Mouse (Mus musculus) c-Kit-positive CD71-positive TER-119-positive erythroid progenitor cells, embryonic 14.5 days (primary cell): Measurements from ENCODE around the gene Pip5k1b.

ENCODE experiments used
- DNase-seq: peaks from one replicate; pipeline ENCODE4 v3.0.0-alpha.2; 2013; ENCODE audit warnings: low spot score

Pip5k1b gene

GRCm38 (mm10) chr19:24416975-24417658 lies 138.6 kb downstream of the Pip5k1b start:
- DNase-seq, result no peak

- DNase-seq, result no peak
Measured at GRCm38 (mm10) chr19:24415778-24416621, 139.7 kb downstream of the Pip5k1b start.

- no peak for DNase-seq
Measured at GRCm38 (mm10) chr19:24408863-24409564, 146.7 kb downstream of the Pip5k1b start.

- no peak for DNase-seq
Measured at GRCm38 (mm10) chr19:24404716-24405115, 151.0 kb downstream of the Pip5k1b start.

- DNase-seq, result no peak
Measured at GRCm38 (mm10) chr19:24403245-24403644, 152.4 kb downstream of the Pip5k1b start.

- DNase-seq, result no peak
Measured at GRCm38 (mm10) chr19:24393920-24394319, 161.8 kb downstream of the Pip5k1b start.

GRCm38 (mm10) chr19:24391519-24392251 lies 164.0 kb downstream of the Pip5k1b start:
- DNase-seq, result no peak

- no peak for DNase-seq
Measured at GRCm38 (mm10) chr19:24386956-24387865, 168.5 kb downstream of the Pip5k1b start.

- no peak for DNase-seq
Measured at GRCm38 (mm10) chr19:24378470-24378869, 177.2 kb downstream of the Pip5k1b start.

- DNase-seq, result no peak
Measured at GRCm38 (mm10) chr19:24371763-24372640, 183.7 kb downstream of the Pip5k1b start.

- DNase-seq, result no peak
Measured at GRCm38 (mm10) chr19:24368419-24368818, 187.3 kb downstream of the Pip5k1b start.

GRCm38 (mm10) chr19:24367722-24368121 lies 187.9 kb downstream of the Pip5k1b start:
- DNase-seq, result no peak

- DNase-seq, result no peak
Measured at GRCm38 (mm10) chr19:24366747-24367146, 188.9 kb downstream of the Pip5k1b start.

GRCm38 (mm10) chr19:24362626-24363321 lies 192.9 kb downstream of the Pip5k1b start:
- no peak for DNase-seq

GRCm38 (mm10) chr19:24359270-24359669 lies 196.4 kb downstream of the Pip5k1b start:
- no peak for DNase-seq

GRCm38 (mm10) chr19:24352298-24352959 lies 203.2 kb downstream of the Pip5k1b start:
- DNase-seq, result no peak

- no peak for DNase-seq
Measured at GRCm38 (mm10) chr19:24344501-24344900, 211.2 kb downstream of the Pip5k1b start.

- DNase-seq, result no peak
Measured at GRCm38 (mm10) chr19:24342786-24343185, 212.9 kb downstream of the Pip5k1b start.
